Mouse (Mus musculus): ENCODE measurements around the gene Itpkc. TPM values are rescaled to one million over a fixed set of nuclear protein-coding genes. Genes with fewer than 3 reads are reported as not detected.
A peak's percentile ranks its signal among the peaks of the same experiment; 100 is the strongest.

Itpkc gene
- total RNA-seq, 2 experiments from 2014 or later: 11.7 to 12.6 TPM

DNA sequence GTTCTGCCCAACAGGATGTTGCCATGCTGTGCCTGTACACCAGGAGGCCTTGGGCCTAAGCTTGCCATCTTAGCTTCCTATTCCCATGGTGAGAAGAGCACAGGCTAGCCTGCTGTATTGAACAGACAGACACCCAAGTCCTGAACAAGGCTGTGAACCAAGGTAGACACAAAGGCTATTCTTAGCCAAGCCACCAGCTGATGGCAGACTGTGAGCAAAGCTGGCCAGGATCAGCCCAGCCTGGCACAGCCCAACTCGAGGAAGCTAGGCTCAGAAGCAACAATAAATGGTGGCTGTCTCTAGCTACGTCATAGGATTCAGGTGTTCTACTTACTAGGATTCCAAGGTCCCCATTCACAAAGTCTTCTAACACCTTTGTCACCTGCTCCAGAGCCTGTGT is 15.8 kb downstream of the Itpkc start:
- Histone ChIP-seq H3K27ac (no peak overlapping the region), H3K4me3 (no peak overlapping the region)
- intact Hi-C loops (cut with DNase I): no loop called here
- DNase-seq (ENCODE audit: extremely low spot score in 1 of 2, low spot score in 2 of 2): no peak
- TF ChIP-seq CTCF (IDR thresholded peaks at IDR 0.05): no peak

DNA sequence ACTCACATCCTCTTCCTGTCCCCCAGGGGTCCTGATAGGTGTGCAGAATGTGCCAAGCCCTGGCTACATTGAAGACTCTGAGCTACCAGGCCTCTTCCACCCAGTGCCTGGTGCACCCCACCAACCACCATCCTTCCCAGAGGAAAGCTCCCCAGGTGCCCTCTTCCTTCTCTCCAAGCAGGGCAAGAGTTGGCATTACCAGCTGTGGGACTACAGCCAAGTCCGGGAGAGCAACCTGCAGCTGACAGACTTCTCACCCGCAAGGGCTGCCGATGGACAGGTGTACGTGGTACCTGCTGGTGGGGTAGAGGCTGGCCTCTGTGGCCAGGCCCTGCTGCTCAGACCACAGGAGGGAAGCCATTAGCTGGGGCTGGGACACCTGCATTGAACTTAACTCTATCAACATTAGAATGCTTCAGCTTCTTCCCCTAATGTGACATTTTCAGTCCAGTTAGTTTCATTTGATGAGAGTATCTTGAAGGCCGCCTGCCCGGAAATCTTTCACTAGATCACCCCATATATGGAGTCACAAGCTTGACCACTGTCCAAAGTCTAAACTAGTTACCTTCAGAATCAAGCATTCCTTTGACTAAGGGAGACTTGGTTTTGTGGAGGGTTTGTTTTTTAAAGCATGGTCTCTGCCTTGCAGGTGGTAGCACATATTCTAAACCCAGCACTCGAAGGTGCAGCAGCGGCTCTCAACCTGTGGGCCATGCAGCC is 24.6 kb downstream of the Itpkc start:
- no peak for DNase-seq (ENCODE audit: extremely low spot score in 1 of 2, low spot score in 2 of 2)
- no peak overlapping the region for H3K27ac ChIP-seq
- intact Hi-C loops (cut with DNase I): no loop called here
- no peak for TF ChIP-seq CTCF (IDR thresholded peaks at IDR 0.05)
- H3K4me3 ChIP-seq: no peak overlapping the region

DNA sequence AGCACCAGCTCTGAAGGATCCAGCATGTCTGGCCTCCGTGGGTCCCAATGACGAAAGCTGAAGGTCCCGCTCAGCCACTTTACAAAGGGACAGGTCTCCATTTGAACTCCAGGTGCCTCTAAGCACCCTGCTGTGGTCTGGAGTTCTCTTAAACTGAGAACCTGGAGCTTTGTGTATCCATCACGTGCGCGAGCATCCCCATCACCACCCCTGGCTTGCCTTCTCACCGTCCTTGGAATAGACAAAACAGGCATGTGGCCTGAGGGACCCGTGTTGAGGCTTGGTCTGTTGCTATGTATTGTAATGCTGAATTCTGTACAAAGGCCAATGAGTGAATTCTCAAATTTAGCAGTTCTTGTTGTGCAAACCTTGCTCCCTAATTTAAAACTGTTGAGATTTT is 29.7 kb downstream of the Itpkc start:
- Histone ChIP-seq H3K4me3 (no peak overlapping the region), H3K27ac (no peak overlapping the region)
- intact Hi-C loops (cut with DNase I): no loop called here
- DNase-seq (ENCODE audit: extremely low spot score in 1 of 2, low spot score in 2 of 2): no peak
- no peak for TF ChIP-seq CTCF (IDR thresholded peaks at IDR 0.05)

DNA sequence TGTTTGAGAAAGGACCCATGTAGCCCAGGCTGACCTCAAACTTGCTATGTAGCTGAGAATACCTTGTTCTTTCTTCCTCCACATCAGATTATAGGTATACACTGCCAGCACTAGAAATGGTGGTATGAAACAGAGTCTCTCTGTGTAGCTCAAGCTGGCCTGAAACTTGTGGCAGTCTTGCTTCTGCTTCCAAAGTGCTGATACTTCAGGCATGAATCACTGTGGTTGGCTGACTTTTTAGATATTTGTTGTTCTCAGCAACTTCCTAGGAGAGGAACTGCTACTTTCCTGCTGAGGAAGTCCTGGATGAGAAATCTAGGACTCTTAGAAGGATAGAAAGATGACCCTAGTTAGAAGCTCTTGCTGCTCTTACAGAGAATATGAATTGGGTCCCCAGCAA is 30.1 kb downstream of the Itpkc start:
- TF ChIP-seq CTCF (IDR thresholded peaks at IDR 0.05): no peak
- Histone ChIP-seq H3K4me3 (no peak overlapping the region), H3K27ac (no peak overlapping the region)
- no peak for DNase-seq (ENCODE audit: extremely low spot score in 1 of 2, low spot score in 2 of 2)
- intact Hi-C loops (cut with DNase I): no loop called here

DNA sequence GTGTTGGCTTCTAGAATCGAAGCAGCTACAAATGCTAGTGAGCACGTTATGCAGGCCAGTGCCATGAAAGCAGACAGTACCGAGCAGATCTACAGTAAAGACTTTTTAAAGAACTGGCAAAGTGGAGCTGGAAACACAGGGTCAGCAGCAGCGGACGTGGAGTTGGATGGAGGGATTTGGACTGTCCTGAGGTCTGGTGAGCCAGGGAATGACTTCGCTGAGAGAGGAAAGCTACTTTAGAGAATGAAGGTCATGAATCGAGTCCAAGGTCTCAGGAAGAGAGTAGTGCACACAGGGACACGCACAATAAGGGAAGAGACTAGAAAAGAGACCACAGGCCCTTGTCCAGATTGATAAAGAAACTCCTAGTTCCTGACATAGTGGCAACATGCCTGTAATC is 30.8 kb downstream of the Itpkc start:
- intact Hi-C loops (cut with DNase I): no loop called here
- Histone ChIP-seq H3K27ac (no peak overlapping the region), H3K4me3 (no peak overlapping the region)
- no peak for TF ChIP-seq CTCF (IDR thresholded peaks at IDR 0.05)
- DNase-seq (ENCODE audit: extremely low spot score in 1 of 2, low spot score in 2 of 2): no peak

DNA sequence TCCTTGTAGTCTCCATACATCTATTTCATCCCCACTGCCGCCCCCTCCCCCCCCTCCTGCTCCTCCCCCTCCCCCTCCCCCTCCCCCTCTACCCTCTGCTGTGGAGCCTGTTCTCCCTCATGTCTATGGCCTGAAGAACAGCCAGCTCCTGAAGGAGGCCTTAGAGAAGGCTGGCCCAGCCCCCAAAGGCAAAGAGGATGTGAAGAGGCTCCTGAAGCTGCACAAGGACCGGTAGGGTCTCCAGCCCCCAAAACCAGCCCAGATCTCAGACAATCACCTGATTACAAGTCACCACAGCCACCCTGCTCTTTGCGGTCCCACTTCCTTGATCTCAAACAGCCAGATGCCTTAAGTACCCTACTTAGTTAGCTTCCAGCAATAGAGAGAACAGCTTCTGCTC is 31.3 kb downstream of the Itpkc start:
- Histone ChIP-seq H3K4me3 (no peak overlapping the region), H3K27ac (no peak overlapping the region)
- DNase-seq (ENCODE audit: extremely low spot score in 1 of 2, low spot score in 2 of 2): no peak
- intact Hi-C loops (cut with DNase I): no loop called here
- TF ChIP-seq CTCF (IDR thresholded peaks at IDR 0.05): no peak

DNA sequence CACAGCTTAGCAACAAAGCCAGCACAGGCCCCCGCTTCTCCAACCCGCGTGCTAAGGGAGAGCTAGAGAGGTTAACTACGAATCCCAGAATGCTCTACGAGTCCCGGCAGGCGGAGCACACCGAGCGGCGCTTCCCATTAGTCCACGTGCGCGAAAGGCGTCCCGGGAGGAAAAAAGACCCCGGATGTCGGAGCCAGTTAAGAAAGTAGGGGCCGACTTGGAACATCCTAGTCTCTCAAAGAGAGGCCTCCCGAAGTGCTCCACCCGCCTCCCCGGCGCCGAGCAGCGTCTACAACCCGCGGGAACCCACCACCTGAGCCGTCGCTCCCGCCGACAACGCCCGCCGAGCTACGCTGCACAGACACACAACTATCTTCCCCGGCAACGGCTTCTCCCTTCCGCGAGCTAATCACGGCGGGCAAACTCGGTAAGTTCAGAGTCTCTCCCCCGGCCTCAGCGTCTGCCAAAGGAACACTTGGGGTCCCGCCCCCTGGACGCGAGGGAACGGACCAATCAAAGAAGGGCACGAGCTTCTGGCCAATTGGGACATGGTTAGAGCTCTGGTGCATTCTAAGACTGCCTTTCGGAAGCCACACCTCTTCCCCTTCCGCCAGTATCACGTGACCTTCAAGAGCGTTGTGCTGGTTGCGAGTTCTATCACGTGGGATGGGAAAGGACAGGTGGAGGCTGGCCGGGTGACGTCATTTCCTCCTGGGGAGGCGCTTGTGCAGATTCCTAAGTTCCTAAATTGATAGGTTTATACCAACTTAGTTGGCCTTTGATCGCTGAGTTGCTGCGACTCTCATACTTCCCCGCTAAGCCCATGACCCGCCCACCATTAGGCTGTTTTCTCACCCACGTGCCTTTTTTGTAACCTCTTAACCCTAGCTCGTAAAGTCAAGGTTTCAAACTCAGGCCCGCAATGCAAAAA is 32.5 kb downstream of the Itpkc start, which contains the start of the genes BC024978 and Snrpa:
BC024978 (plus strand) TSS at position 101 of the 931 bp plus-strand sequence.
Snrpa (minus strand) TSS at position 591 of the 931 bp plus-strand sequence.
- DNase-seq (ENCODE audit: extremely low spot score in 1 of 2, low spot score in 2 of 2): peak; percentile 89 to 96
- intact Hi-C loops (cut with DNase I): loop anchor here (2.0 kb wide), 3 partner anchors 15 to 31 kb away; partner anchors contain the start of genes Egln2, Gm21983 and Mia
- H3K27ac ChIP-seq: peak within 1 kb of the TSS; percentile 95
- peak within 1 kb of the TSS; percentile 89 for H3K4me3 ChIP-seq
- no peak for TF ChIP-seq CTCF (IDR thresholded peaks at IDR 0.05)

DNA sequence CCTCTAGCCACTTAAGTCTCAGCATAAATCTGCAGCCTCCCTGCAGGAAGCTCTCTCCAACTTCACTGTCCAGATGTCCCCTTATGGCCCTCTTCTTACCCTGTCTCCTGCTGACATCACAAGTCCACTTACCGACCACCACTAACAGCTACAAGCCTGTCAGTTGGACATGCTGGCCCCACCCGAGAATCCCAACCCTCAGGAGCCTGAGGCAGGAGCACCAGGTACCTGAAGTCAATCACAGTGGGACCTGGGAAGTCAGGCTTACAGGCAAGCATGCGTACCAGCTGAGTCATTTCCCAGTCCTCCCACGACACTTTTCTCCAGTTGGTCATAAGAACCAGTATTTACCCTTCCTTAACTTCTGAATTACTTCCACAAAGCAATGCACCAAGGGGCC is 34.7 kb downstream of the Itpkc start:
- no peak overlapping the region for H3K27ac ChIP-seq
- intact Hi-C loops (cut with DNase I): loop anchor here (2.0 kb wide), 3 partner anchors 13 to 33 kb away; partner anchors contain the start of genes Egln2, Gm21983 and Mia
- TF ChIP-seq CTCF (IDR thresholded peaks at IDR 0.05): no peak
- H3K4me3 ChIP-seq: no peak overlapping the region
- no peak for DNase-seq (ENCODE audit: extremely low spot score in 1 of 2, low spot score in 2 of 2)

DNA sequence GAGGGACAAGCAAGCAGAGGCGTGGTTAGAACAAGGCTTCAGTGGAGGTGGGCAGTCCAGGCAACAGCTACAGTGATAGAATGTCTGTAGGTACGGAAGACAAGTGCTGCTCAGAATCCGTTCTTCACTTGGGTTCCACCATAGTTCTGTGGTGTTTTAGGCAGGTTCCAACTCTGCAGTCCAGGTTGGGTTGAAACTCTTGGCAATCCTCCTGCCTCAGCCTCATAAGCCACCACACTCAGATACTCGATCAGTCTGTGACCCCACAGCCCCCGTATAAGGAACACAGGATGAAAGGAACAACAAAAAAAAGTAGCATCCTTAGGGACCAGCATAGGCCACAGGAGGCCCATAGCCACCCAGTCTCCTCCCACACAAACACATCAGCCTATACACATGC is 36.0 kb downstream of the Itpkc start:
- intact Hi-C loops (cut with DNase I): no loop called here
- TF ChIP-seq CTCF (IDR thresholded peaks at IDR 0.05): no peak
- no peak overlapping the region for H3K4me3 ChIP-seq
- no peak for DNase-seq (ENCODE audit: extremely low spot score in 1 of 2, low spot score in 2 of 2)
- no peak overlapping the region for H3K27ac ChIP-seq

DNA sequence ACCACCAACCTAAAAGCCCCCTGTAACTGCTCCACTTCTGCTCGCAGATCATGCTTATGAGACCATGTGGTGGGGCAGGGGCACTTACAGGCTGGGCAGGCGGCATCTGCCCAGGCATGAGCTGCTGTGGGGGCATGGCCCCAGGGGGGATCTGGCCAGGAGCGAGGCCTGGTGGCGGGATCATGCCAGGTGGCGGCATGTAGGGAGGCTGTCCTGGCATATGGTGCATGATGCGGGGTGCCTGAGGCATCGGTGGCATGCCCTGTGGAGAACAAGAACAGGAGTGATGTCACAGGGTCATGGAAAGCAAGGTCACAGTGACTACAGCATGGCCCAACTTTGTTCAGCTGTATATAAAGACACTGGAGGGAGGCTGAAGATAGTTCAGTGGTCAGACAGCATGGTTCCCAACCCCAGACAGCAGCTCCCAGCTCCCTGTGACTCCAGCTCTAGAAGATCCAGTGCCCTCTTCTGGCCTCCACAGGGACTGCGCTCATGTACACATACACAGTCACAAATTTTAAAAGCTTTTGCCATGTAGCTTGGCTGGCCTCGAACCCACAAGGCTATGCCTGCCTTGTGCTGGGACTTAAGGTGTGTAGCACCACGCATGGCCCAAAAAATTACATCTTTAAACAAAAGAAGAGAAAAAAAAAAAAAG is 39.1 kb downstream of the Itpkc start:
- no peak for DNase-seq (ENCODE audit: extremely low spot score in 1 of 2, low spot score in 2 of 2)
- peak; percentile 29; the same call in 1 of the 2 replicates for TF ChIP-seq CTCF (IDR thresholded peaks at IDR 0.05)
- intact Hi-C loops (cut with DNase I): no loop called here
- Histone ChIP-seq H3K27ac (no peak overlapping the region), H3K4me3 (no peak overlapping the region)

DNA sequence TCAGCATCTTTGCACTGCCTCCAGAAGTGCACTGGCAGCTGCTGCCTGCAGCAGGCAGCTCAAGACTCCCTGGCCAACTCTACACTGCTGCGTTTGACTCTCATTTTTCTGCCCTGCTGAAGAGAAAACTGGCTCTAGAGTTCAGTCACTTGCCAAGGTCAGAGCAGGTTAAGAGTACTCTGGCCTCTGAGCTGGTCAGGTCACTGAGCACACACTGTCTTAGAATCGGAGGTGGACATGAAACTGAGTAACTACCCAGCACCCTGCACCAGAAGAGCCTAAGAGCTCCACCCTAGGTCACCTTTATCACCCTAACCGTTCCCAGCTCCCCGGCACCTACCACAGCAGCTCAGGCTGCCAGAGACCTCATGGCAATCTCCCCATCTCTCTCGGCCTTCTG is 42.5 kb downstream of the Itpkc start:
- no peak for DNase-seq (ENCODE audit: extremely low spot score in 1 of 2, low spot score in 2 of 2)
- no peak for TF ChIP-seq CTCF (IDR thresholded peaks at IDR 0.05)
- no peak overlapping the region for H3K4me3 ChIP-seq
- intact Hi-C loops (cut with DNase I): no loop called here
- no peak overlapping the region for H3K27ac ChIP-seq

DNA sequence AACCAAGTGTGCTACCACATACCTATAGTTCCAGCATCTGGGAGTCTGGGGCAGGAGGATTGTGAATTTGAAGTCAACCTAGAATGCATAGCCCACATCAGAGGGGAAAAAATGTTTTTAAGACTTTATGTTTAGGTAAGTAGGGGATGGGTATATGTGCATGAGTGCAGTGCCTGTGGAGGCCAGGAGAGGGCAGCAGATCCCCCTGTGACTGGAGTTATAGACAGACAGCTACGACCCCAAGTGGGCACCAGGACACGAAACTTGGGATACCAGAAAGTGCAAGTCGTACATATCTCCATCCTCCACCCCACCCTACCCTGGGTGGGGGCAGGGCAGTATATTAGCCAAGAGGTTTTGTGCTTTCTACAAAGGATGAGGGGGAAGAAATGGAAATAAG is 43.5 kb downstream of the Itpkc start:
- intact Hi-C loops (cut with DNase I): no loop called here
- no peak overlapping the region for H3K4me3 ChIP-seq
- DNase-seq (ENCODE audit: extremely low spot score in 1 of 2, low spot score in 2 of 2): no peak
- peak; percentile 55 for TF ChIP-seq CTCF (IDR thresholded peaks at IDR 0.05)
- no peak overlapping the region for H3K27ac ChIP-seq

Data from left cerebral cortex, adult 2 months (tissue).